Mouse (Mus musculus) left cerebral cortex, postnatal 25 days (tissue): ENCODE measurements around the gene Blvrb. TPM values are rescaled to one million over a fixed set of nuclear protein-coding genes. Genes with fewer than 3 reads are reported as not detected.

Experiments
- DNase-seq, 2 experiments: peaks; one replicate each; pipeline ENCODE4 v3.0.0; 2022; ENCODE audit warnings: low spot score in 2 of 2, mixed read lengths in 1 of 2
- intact Hi-C: fragments of 180-260 bp; cut with DNase I; formaldehyde crosslinking; loops from one replicate; pipeline ENCODE4 v1.15.1; 2025
- total RNA-seq, 2 experiments: library from RNA; stranded (reverse); gene quantifications; 2 replicates each; pipeline ENCODE4 v1.2.3; 2021

The Blvrb gene
- total RNA-seq, 2 experiments from 2014 or later, result 12.0 to 15.9 TPM

GRCm38 (mm10) chr7:27446521-27447418 is 1.0 kb upstream of the Blvrb start:
- DNase-seq, result peak; percentile 82
- intact Hi-C loops, result loop anchor here (5.0 kb wide), 1 partner anchor 109 kb away; the partner anchor contains the start of gene Ltbp4

- intact Hi-C loops, result loop anchor here (2.0 to 5.0 kb wide), 2 partner anchors 38 to 111 kb away; partner anchors contain the start of genes Ltbp4 and Sertad1
- no peak for DNase-seq
Observed at GRCm38 (mm10) chr7:27448421-27449206, 836 bp downstream of the Blvrb start.

- DNase-seq, result peak; percentile 63 to 66
- intact Hi-C loops, result loop anchor here (2.0 to 5.0 kb wide), 2 partner anchors 37 to 112 kb away; partner anchors contain the start of genes Ltbp4 and Sertad1
Observed at GRCm38 (mm10) chr7:27449256-27449862, 1.6 kb downstream of the Blvrb start.

- intact Hi-C loops, result no loop called here
- DNase-seq, result no peak
Observed at GRCm38 (mm10) chr7:27451359-27451758, 3.6 kb downstream of the Blvrb start.

GRCm38 (mm10) chr7:27452206-27452770 is 4.5 kb downstream of the Blvrb start:
- no peak for DNase-seq
- intact Hi-C loops, result no loop called here

- DNase-seq, result no peak
Observed at GRCm38 (mm10) chr7:27454461-27455121, 6.8 kb downstream of the Blvrb start.

GRCm38 (mm10) chr7:27455273-27455672 is 7.5 kb downstream of the Blvrb start:
- DNase-seq, result no peak
- intact Hi-C loops, result no loop called here

More at GRCm38 (mm10) chr7:27454461-27455121, 6.8 kb downstream of the Blvrb start:
- intact Hi-C loops, result no loop called here

- DNase-seq, result no peak
- intact Hi-C loops, result no loop called here
Observed at GRCm38 (mm10) chr7:27458614-27459013, 10.8 kb downstream of the Blvrb start.

GRCm38 (mm10) chr7:27459640-27460039 is 11.9 kb downstream of the Blvrb start:
- DNase-seq, result no peak

GRCm38 (mm10) chr7:27460477-27460876 is 12.7 kb downstream of the Blvrb start:
- intact Hi-C loops, result no loop called here
- no peak for DNase-seq

More at GRCm38 (mm10) chr7:27459640-27460039, 11.9 kb downstream of the Blvrb start:
- intact Hi-C loops, result no loop called here

GRCm38 (mm10) chr7:27467648-27468047 is 19.9 kb downstream of the Blvrb start:
- intact Hi-C loops, result no loop called here
- DNase-seq, result no peak

GRCm38 (mm10) chr7:27471390-27472120 is 23.8 kb downstream of the Blvrb start:
- DNase-seq, result no peak
- intact Hi-C loops, result no loop called here

GRCm38 (mm10) chr7:27472596-27472995 is 24.8 kb downstream of the Blvrb start:
- intact Hi-C loops, result no loop called here
- DNase-seq, result no peak

GRCm38 (mm10) chr7:27473156-27473834 is 25.5 kb downstream of the Blvrb start, which contains the start of gene Sertad3:
TSS of gene Sertad3 (plus strand) at chr7:27473768.
- DNase-seq, result peak; percentile 97 to 98
- intact Hi-C loops, result no loop called here

- intact Hi-C loops, result no loop called here
- DNase-seq, result no peak
Observed at GRCm38 (mm10) chr7:27473835-27474489, 26.2 kb downstream of the Blvrb start.

- peak; percentile 96 to 99 for DNase-seq
- intact Hi-C loops, result no loop called here
Observed at GRCm38 (mm10) chr7:27474490-27474954, 26.7 kb downstream of the Blvrb start.

- intact Hi-C loops, result no loop called here
- no peak for DNase-seq
Observed at GRCm38 (mm10) chr7:27475596-27475995, 27.8 kb downstream of the Blvrb start.
